Mouse (Mus musculus): Measurements from ENCODE around the gene 4933434E20Rik. TPM values are rescaled to one million over a fixed set of nuclear protein-coding genes. Genes with fewer than 3 reads are reported as not detected.

4933434E20Rik gene
- polyA plus RNA-seq, 1 experiment: 59.7 TPM

DNA sequence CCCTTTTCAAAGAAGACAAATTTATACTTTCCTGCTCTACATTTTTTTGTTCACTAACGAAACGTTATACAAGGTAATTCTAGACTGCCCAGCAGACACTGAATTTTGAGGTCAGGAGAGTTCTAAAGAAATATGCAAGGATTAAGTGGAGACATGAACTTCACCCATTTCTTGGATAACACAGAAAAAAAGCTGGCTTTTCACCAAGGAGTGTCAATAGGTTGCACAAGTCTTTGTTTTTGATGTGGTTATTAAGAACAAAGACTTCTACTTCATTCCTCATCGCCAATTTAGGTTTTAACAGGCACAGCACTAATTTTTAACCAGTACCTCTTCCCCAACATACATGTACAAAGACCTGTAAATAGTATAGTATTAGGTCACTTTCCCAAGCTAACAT, 1.7 kb upstream of the 4933434E20Rik start:
- DNase-seq: no peak
- no peak overlapping the region for H3K27ac ChIP-seq (ENCODE audit: control insufficient read depth, insufficient read depth, low read length)
- H3K4me1 ChIP-seq (replicated peaks; ENCODE audit: control insufficient read depth, insufficient read depth, low read length): no peaks in the 10 kb centered on the region
- WGBS: 53% methylated on average over 3 of the region's 3 CpGs
- TF ChIP-seq CTCF (IDR thresholded peaks at IDR 0.05; ENCODE audit: borderline replicate concordance, control insufficient read depth, extremely low read depth, insufficient read depth, low read length, poor library complexity): no peak
- TF ChIP-seq POLR2A (IDR thresholded peaks at IDR 0.05; ENCODE audit: control insufficient read depth, extremely low read depth, insufficient read depth, low read length, poor library complexity): no peak
- no peaks in the 10 kb centered on the region for H3K27me3 ChIP-seq (ENCODE audit: control insufficient read depth, insufficient read depth, low read length)
- no peak overlapping the region for H3K4me3 ChIP-seq (ENCODE audit: control insufficient read depth, insufficient read depth, low read length)
- H3K36me3 ChIP-seq (ENCODE audit: control insufficient read depth, insufficient read depth, low read length): peaks cover 15% of the 10 kb centered on the region

DNA sequence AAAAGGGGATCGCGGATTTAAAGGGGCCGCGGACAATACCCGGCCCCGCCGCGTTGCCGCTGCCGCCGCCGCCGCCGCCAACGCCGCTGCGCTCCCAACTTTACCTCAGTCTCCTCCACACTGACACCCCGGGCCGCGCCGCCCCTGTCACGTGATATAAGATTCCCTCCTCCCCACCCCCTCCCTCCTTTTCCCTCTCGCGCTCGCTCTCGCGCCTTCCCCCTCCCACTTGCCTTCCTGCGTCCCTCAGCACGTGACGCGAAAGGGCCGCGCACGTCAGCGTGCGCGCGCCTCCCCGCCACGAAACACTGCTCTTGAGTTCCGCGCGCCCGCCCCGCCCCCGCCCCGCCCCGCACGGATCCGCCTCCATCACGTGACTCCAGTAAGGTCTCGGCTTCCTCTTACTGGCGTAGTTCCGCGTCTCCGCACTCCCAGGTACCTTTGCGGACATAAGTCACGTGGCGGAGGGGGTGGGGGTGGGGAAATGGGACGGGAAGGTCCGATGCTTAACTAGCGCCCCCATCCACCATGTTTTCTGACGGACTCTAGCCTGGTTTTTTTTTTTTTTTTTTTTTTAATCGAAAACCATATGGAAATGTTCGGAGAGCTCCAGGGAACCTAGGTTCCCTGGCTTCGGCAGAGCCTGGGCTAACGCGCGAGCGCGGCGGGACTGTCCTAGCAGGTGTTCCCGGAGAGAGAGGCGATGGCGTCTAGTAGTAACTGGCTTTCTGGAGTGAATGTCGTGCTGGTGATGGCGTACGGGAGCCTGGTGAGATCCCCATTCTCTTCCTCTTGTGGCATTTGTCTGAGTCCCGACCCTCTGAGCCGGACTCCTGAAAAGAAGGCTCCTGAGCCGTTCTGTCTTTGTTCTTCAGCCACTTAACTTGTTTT, 1.2 kb downstream of the 4933434E20Rik start, which contains the start of gene Ubap2l:
Ubap2l (minus strand) TSS at position 278 of the 891 bp plus-strand sequence.
- WGBS: under 1% methylated on average over 81 of the region's 81 CpGs
- no peaks in the 10 kb centered on the region for H3K27me3 ChIP-seq (ENCODE audit: control insufficient read depth, insufficient read depth, low read length)
- H3K27ac ChIP-seq (ENCODE audit: control insufficient read depth, insufficient read depth, low read length): peak within 1 kb of the TSS; percentile 77
- H3K4me3 ChIP-seq (ENCODE audit: control insufficient read depth, insufficient read depth, low read length): peak within 1 kb of the TSS; percentile 97
- H3K4me1 ChIP-seq (replicated peaks; ENCODE audit: control insufficient read depth, insufficient read depth, low read length): no peaks in the 10 kb centered on the region
- TF ChIP-seq POLR2A (IDR thresholded peaks at IDR 0.05; ENCODE audit: control insufficient read depth, extremely low read depth, insufficient read depth, low read length, poor library complexity) (peak; percentile 72), CTCF (IDR thresholded peaks at IDR 0.05; ENCODE audit: borderline replicate concordance, control insufficient read depth, extremely low read depth, insufficient read depth, low read length, poor library complexity) (no peak)
- peak; percentile 91 for DNase-seq
- peaks cover 23% of the 10 kb centered on the region for H3K36me3 ChIP-seq (ENCODE audit: control insufficient read depth, insufficient read depth, low read length)

DNA sequence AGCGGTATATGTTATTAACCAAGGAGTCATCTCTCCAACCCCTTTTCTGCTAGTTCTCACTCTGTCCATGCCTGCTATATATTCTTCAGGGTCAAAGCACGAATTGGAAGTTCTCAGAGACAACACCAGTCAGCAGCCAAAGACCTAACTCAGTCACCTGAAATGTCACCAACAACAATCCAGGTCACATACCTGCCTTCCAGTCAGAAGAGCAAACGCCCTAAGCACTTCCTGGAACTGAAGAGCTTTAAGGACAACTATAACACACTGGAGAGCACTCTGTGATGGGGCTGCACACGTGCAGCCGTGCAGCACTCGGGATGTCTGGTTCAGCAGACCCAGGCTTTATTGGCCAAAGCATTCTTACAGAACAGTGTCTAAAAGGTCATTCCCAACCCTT, 10.1 kb downstream of the 4933434E20Rik start:
- peaks cover 60% of the 10 kb centered on the region for H3K36me3 ChIP-seq (ENCODE audit: control insufficient read depth, insufficient read depth, low read length)
- TF ChIP-seq POLR2A (IDR thresholded peaks at IDR 0.05; ENCODE audit: control insufficient read depth, extremely low read depth, insufficient read depth, low read length, poor library complexity): no peak
- TF ChIP-seq CTCF (IDR thresholded peaks at IDR 0.05; ENCODE audit: borderline replicate concordance, control insufficient read depth, extremely low read depth, insufficient read depth, low read length, poor library complexity): no peak
- no peak for DNase-seq
- H3K27me3 ChIP-seq (ENCODE audit: control insufficient read depth, insufficient read depth, low read length): no peaks in the 10 kb centered on the region
- H3K4me3 ChIP-seq (ENCODE audit: control insufficient read depth, insufficient read depth, low read length): no peak overlapping the region
- no peaks in the 10 kb centered on the region for H3K4me1 ChIP-seq (replicated peaks; ENCODE audit: control insufficient read depth, insufficient read depth, low read length)
- 95% methylated on average over 6 of the region's 6 CpGs for WGBS
- H3K27ac ChIP-seq (ENCODE audit: control insufficient read depth, insufficient read depth, low read length): no peak overlapping the region

DNA sequence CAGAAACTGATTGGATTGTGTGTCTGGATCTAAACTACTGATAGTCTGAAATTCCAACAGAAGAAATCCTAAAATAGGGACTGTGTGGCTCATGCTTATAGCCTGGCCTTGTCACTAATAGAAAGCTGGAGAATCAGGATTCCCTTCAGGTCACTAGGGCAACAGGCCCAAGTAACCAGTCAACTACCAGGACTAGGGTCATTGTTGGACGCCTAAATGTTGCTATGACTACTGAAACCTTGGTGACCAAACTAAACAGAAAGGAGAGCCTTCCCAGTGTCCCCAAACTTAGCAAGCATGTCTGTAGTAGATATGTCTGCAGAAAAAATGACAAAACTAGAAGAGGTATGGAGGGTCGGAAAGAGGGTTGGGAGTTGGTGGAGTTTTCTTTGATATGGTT, 11.1 kb downstream of the 4933434E20Rik start:
- no peak for TF ChIP-seq CTCF (IDR thresholded peaks at IDR 0.05; ENCODE audit: borderline replicate concordance, control insufficient read depth, extremely low read depth, insufficient read depth, low read length, poor library complexity)
- TF ChIP-seq POLR2A (IDR thresholded peaks at IDR 0.05; ENCODE audit: control insufficient read depth, extremely low read depth, insufficient read depth, low read length, poor library complexity): no peak
- Histone ChIP-seq H3K27me3 (ENCODE audit: control insufficient read depth, insufficient read depth, low read length) (no peaks in the 10 kb centered on the region), H3K36me3 (ENCODE audit: control insufficient read depth, insufficient read depth, low read length) (peaks cover 51% of the 10 kb centered on the region), H3K4me3 (ENCODE audit: control insufficient read depth, insufficient read depth, low read length) (no peak overlapping the region), H3K4me1 (replicated peaks; ENCODE audit: control insufficient read depth, insufficient read depth, low read length) (no peaks in the 10 kb centered on the region), H3K27ac (ENCODE audit: control insufficient read depth, insufficient read depth, low read length) (no peak overlapping the region)
- no peak for DNase-seq
- whole genome bisulfite sequencing: 91% methylated on average over 2 of the region's 2 CpGs

DNA sequence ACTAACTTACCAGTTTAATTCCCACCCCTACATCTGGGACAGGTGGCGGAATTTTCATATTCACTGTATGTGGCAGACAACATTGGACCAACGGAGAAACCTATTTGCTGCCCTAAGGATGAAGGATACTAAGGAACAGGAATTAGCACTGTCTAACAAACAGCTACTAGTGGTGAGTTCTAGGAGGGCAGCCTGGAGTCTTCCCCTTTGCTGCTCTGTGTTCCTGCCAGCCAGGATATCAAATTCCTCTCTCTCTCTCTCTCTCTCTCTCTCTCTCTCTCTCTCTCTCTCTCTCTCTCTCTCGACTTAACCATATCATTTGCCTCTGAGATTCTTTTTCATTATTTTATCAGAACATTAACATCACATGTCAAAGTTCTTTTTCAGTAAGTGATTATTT, 12.9 kb downstream of the 4933434E20Rik start:
- Histone ChIP-seq H3K36me3 (ENCODE audit: control insufficient read depth, insufficient read depth, low read length) (peaks cover 42% of the 10 kb centered on the region), H3K4me1 (replicated peaks; ENCODE audit: control insufficient read depth, insufficient read depth, low read length) (no peaks in the 10 kb centered on the region), H3K27ac (ENCODE audit: control insufficient read depth, insufficient read depth, low read length) (no peak overlapping the region), H3K27me3 (ENCODE audit: control insufficient read depth, insufficient read depth, low read length) (no peaks in the 10 kb centered on the region), H3K4me3 (ENCODE audit: control insufficient read depth, insufficient read depth, low read length) (no peak overlapping the region)
- WGBS: 93% methylated on average over 3 of the region's 3 CpGs
- no peak for TF ChIP-seq CTCF (IDR thresholded peaks at IDR 0.05; ENCODE audit: borderline replicate concordance, control insufficient read depth, extremely low read depth, insufficient read depth, low read length, poor library complexity)
- TF ChIP-seq POLR2A (IDR thresholded peaks at IDR 0.05; ENCODE audit: control insufficient read depth, extremely low read depth, insufficient read depth, low read length, poor library complexity): no peak
- DNase-seq: no peak

DNA sequence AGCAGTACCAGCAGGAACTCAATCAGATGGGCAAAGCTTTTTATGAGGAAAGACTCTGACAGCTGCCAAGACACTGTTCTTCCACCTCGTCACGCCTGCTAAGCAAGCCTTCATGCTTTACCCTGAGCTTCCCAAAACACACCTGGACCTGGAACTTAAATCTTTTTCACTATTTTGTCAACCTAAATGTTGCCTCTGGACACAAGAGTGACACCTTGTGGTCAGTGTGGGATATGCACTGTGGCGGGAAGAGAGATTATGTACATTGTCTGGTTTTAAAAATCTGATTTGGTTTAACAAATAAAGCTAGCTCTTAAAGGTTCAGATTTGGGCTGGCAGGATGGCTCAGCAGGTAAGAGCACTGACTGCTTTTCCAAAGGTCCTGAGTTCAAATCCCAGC, 14.1 kb downstream of the 4933434E20Rik start:
- WGBS: 54% methylated on average over 3 of the region's 3 CpGs
- H3K4me3 ChIP-seq (ENCODE audit: control insufficient read depth, insufficient read depth, low read length): no peak overlapping the region
- DNase-seq: peak; percentile 60
- peaks cover 33% of the 10 kb centered on the region for H3K36me3 ChIP-seq (ENCODE audit: control insufficient read depth, insufficient read depth, low read length)
- H3K27ac ChIP-seq (ENCODE audit: control insufficient read depth, insufficient read depth, low read length): no peak overlapping the region
- H3K27me3 ChIP-seq (ENCODE audit: control insufficient read depth, insufficient read depth, low read length): no peaks in the 10 kb centered on the region
- H3K4me1 ChIP-seq (replicated peaks; ENCODE audit: control insufficient read depth, insufficient read depth, low read length): no peaks in the 10 kb centered on the region
- TF ChIP-seq POLR2A (IDR thresholded peaks at IDR 0.05; ENCODE audit: control insufficient read depth, extremely low read depth, insufficient read depth, low read length, poor library complexity) (no peak), CTCF (IDR thresholded peaks at IDR 0.05; ENCODE audit: borderline replicate concordance, control insufficient read depth, extremely low read depth, insufficient read depth, low read length, poor library complexity) (no peak)

Data from thymus, adult 2 months (tissue).